Mouse (Mus musculus): ENCODE data around the gene 2310034G01Rik. TPM values are rescaled to one million over a fixed set of nuclear protein-coding genes. Genes with fewer than 3 reads are reported as not detected.

The 2310034G01Rik gene
- polyA plus RNA-seq, 1 experiment from 2014 or later: 1.4 TPM

DNA sequence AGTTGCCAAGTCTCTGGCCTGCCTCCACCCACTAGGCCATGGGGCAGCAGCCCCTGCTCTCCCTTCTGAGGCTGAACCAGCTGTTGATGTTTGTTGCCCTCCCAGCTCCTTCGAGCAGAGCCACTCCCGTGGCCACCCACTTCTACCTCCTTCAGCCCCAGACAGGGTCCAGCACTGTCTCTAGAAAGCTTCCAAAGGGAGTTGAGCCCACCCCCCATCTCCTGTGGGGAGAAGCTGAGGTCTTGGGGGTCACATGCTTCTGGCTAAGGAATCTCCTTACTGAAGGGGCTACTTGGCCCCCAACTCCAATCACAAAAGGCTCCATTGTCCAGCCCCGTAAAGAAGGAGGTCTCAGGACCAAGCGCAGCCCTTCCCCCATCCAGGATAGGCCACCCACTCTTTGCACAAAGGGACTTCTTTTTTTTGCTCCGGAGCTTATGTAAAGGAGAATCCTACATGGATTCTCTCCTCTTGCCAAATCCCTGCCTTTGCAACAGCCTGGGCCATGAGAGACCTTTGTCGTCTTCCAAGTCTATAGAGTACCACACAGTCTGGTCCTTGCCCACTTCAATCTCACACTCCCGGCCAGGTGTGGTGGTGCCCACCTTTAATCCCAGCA lies 17.3 kb downstream of the 2310034G01Rik start:
- H3K4me3 ChIP-seq: no peak overlapping the region
- 0 out of 2 replicates have a peak overlapping the region, but pooled peaks have one; percentile 2 for H3K9ac ChIP-seq (replicated peaks)
- no peak overlapping the region for H3K4me2 ChIP-seq (replicated peaks)
- peaks cover 36% of the 10 kb centered on the region for H3K4me1 ChIP-seq
- 0 out of 2 replicates have a peak overlapping the region, but pooled peaks have one; percentile 25 for H3K27ac ChIP-seq (replicated peaks)
- peaks cover 14% of the 10 kb centered on the region; the same call in 1 of the 2 replicates for H3K27me3 ChIP-seq
- 27% methylated on average over 7 of the region's 7 CpGs for WGBS
- peaks cover 25% of the 10 kb centered on the region for H3K36me3 ChIP-seq
- no peaks in the 10 kb centered on the region for H3K9me3 ChIP-seq
- no peak for ATAC-seq (ENCODE audit: low FRiP score, low read depth)

DNA sequence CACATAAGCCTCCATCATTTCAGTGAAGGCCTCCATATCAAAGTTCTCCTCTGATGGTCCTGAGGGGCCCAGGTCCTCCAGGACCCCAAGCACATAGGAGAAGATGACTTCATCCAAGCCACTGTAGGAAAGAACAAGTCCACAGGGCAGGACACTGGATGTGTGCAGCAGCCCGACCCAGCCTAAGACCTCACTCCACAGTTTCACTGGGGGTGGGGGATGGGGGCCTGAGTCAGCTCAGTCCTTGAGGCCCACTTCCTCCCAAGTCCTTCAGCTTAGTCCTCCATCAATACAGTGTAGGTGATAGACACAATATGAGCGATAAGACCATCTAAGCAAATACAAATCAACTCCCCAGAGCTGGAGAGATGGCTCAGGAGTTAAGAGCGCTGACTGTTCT lies 18.2 kb downstream of the 2310034G01Rik start:
- Histone ChIP-seq H3K9ac (replicated peaks) (no peak overlapping the region), H3K4me1 (peaks cover 34% of the 10 kb centered on the region), H3K9me3 (no peaks in the 10 kb centered on the region), H3K27ac (replicated peaks) (no peak overlapping the region), H3K4me2 (replicated peaks) (no peak overlapping the region), H3K4me3 (no peak overlapping the region), H3K36me3 (peaks cover 25% of the 10 kb centered on the region), H3K27me3 (peaks cover 14% of the 10 kb centered on the region; the same call in 1 of the 2 replicates)
- no peak for ATAC-seq (ENCODE audit: low FRiP score, low read depth)
- WGBS: 94% methylated on average over 3 of the region's 3 CpGs

DNA sequence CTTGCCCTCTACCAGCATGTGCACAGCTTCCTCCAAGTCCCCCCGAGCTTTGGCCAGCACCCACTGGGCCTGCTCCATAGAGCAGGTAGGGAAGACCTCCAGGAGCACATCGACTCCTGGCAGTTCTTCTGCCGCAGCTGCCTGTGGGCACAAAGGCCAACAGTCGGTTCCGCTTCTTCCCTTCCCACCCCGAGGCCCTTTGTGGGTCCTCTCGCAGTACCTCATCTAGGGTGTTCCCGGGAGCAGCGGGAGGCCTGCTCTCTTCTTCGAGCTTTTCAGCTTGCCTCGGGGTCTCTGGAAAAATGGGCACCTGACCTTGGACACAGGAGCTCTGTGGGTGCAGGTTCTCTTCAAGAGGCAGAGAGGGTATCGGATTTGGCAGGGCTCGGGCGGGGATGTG lies 18.8 kb downstream of the 2310034G01Rik start:
- ATAC-seq (ENCODE audit: low FRiP score, low read depth): no peak
- Histone ChIP-seq H3K9me3 (no peaks in the 10 kb centered on the region), H3K4me3 (no peak overlapping the region), H3K4me2 (replicated peaks) (no peak overlapping the region), H3K9ac (replicated peaks) (no peak overlapping the region), H3K27ac (replicated peaks) (no peak overlapping the region), H3K4me1 (peaks cover 38% of the 10 kb centered on the region), H3K36me3 (peaks cover 25% of the 10 kb centered on the region), H3K27me3 (peaks cover 17% of the 10 kb centered on the region; the same call in 1 of the 2 replicates)
- WGBS: 93% methylated on average over 14 of the region's 14 CpGs

DNA sequence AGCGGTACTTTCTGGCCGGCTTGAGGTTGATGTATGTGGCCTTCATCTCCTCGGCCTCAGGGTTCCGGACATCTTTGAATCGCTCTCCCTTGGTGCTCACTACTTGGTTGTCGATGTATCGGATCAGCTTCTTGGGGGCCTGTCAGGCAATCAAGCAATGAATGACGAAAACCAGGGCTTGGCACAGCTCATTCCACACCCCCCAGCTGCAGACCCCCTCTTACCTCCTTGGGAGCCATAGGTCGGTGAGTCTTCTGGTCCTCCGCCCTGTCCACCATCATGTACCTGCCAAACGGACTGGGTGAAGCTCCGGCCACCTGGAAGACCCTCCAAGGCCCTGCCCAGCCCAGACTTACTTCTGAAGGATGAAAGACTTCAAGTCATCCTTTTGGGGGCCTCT lies 19.4 kb downstream of the 2310034G01Rik start:
- peaks cover 23% of the 10 kb centered on the region for H3K27me3 ChIP-seq
- H3K27ac ChIP-seq (replicated peaks): no peak overlapping the region
- no peaks in the 10 kb centered on the region for H3K9me3 ChIP-seq
- 93% methylated on average over 12 of the region's 12 CpGs for WGBS
- H3K4me3 ChIP-seq: no peak overlapping the region
- H3K9ac ChIP-seq (replicated peaks): no peak overlapping the region
- peaks cover 45% of the 10 kb centered on the region for H3K4me1 ChIP-seq
- H3K36me3 ChIP-seq: peaks cover 24% of the 10 kb centered on the region
- no peak for ATAC-seq (ENCODE audit: low FRiP score, low read depth)
- H3K4me2 ChIP-seq (replicated peaks): no peak overlapping the region

DNA sequence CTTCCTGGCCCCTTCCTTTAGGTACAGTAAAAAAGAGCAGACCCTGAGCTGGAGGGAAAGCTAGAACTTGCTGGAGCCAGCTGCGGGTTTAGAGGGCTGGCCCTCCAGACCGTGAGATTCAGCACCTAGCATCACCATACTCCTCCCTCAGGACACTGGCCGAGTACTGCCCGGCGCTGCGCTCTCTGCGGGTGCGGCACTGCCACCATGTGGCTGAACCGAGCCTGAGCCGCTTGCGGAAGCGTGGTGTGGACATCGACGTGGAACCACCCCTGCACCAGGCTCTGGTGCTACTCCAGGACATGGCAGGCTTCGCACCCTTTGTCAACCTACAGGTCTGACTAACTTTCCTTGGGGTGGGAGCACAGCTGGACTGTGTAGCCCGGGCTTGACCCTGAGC lies 20.2 kb downstream of the 2310034G01Rik start:
- Histone ChIP-seq H3K9ac (replicated peaks) (no peak overlapping the region), H3K27me3 (peaks cover 31% of the 10 kb centered on the region), H3K4me3 (peak overlapping the region; percentile 1; the same call in 1 of the 2 replicates), H3K27ac (replicated peaks) (no peak overlapping the region), H3K36me3 (peaks cover 19% of the 10 kb centered on the region), H3K9me3 (no peaks in the 10 kb centered on the region), H3K4me1 (peaks cover 45% of the 10 kb centered on the region), H3K4me2 (replicated peaks) (peak overlapping the region; percentile 98)
- WGBS: 4% methylated on average over 16 of the region's 16 CpGs
- 0 out of 2 replicates have a peak, but pooled peaks have one; percentile 28 for ATAC-seq (ENCODE audit: low FRiP score, low read depth)

DNA sequence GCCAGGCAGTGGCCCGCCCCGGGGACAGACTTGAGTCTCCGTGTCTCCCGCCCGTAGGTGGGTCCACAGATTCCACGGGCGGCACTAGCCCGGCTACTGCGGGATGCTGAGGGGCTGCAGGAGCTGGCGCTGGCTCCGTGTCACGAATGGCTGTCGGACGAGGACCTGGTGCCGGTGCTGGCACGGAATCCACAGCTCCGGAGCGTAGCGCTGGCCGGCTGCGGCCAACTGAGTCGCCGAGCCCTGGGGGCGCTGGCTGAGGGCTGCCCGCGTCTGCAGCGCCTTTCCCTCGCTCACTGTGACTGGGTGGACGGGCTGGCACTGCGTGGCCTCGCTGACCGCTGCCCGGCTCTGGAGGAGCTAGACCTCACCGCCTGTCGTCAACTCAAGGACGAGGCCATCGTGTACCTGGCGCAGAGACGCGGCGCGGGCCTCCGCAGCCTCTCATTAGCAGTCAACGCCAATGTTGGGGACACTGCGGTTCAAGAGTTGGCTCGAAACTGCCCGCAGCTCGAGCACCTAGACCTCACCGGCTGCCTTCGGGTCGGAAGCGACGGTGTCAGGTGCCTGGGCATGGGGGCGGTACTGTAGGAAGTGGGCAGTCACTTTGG lies 21.0 kb downstream of the 2310034G01Rik start:
- ATAC-seq (ENCODE audit: low FRiP score, low read depth): 0 out of 2 replicates have a peak, but pooled peaks have one; percentile 3
- peak overlapping the region; percentile 96 for H3K27ac ChIP-seq (replicated peaks)
- H3K9me3 ChIP-seq: no peaks in the 10 kb centered on the region
- peaks cover 52% of the 10 kb centered on the region for H3K4me1 ChIP-seq
- H3K9ac ChIP-seq (replicated peaks): peak overlapping the region; percentile 76
- peak overlapping the region; percentile 98 for H3K4me2 ChIP-seq (replicated peaks)
- H3K4me3 ChIP-seq: peak overlapping the region; percentile 75
- peaks cover 19% of the 10 kb centered on the region for H3K36me3 ChIP-seq
- H3K27me3 ChIP-seq: peaks cover 39% of the 10 kb centered on the region
- 1% methylated on average over 53 of the region's 54 CpGs for WGBS

DNA sequence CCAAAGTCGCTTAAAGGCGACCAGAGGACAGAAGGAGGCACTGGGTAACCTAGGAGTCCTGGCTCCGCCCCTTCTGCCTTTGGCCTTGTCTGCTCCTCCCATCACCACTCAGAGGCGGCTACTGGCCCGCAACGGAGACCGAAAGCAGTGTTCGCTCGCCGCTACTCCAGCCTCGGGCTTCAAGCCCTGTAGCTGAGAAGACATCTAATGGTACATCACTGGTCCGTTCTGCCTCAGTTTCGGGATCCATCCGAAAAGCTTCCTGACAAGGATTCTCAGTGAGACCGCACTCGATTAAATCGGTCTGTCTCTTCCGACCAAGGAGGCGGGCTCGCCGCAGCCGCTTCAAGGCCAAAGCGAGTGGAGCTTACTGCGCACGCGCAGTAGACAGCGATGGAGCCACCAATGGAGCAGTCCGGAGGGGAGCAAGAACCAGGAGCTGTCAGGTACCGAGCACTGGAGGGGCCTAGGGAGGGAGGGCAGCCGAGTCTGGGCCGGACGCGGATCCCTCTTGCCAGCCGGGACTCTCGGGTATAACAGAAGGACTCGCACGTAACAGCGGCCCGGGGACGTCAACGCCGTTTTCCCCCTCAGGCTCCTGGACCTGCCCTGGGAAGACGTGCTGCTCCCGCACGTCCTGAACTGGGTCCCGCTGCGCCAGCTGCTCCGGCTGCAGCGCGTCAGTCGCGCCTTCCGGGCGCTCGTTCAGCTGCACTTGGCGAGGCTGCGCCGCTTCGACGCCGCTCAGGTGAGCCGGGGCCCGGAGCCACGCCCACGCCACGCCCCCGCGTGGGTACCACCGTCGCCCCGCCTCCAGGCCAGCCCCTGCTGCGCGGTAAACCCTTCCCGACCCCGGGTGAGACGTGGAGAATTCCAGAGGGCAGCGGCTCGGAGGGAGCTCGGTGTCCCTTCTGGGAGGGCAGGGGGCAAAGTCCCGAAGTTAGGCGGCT lies 21.7 kb downstream of the 2310034G01Rik start, which contains the start of gene Fbxl15:
Fbxl15 (plus strand) TSS at position 104 of the 950 bp plus-strand sequence.
- Histone ChIP-seq H3K4me2 (replicated peaks) (peak within 1 kb of the TSS; percentile 98), H3K36me3 (peaks cover 19% of the 10 kb centered on the region), H3K4me1 (peaks cover 53% of the 10 kb centered on the region), H3K9ac (replicated peaks) (peak within 1 kb of the TSS; percentile 76), H3K27ac (replicated peaks) (peak within 1 kb of the TSS; percentile 96), H3K4me3 (peak within 1 kb of the TSS; percentile 75), H3K9me3 (no peaks in the 10 kb centered on the region), H3K27me3 (peaks cover 47% of the 10 kb centered on the region)
- WGBS: under 1% methylated on average over 76 of the region's 81 CpGs
- ATAC-seq (ENCODE audit: low FRiP score, low read depth): peak; percentile 82

DNA sequence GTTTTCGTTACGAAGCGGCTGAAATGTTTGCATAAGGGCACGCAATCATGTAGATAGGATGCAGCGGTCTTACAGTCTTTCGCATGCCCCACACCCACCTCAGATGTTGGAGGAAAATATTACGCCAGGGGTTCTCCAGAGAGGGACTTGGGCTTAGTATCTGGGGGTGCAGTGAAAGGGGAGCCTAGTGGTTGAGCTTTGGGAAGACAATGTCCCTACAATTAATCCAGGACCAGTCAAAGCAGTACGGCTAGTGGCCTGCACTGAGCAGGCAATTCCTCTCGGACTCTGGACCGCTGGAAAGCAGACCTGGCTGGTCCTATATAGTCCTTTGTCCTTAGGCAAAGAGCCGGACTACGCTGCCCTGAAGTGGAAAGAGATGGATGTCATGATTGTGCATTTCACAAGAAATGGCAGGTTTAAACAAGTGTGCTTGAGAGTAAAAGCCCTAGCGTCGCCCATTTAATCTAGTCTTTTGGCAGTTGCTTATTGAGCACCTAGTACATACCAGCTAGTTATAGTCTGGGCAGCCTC lies 22.5 kb downstream of the 2310034G01Rik start:
- Histone ChIP-seq H3K27ac (replicated peaks) (peak overlapping the region; percentile 96), H3K4me3 (peak overlapping the region; percentile 75), H3K36me3 (peaks cover 19% of the 10 kb centered on the region), H3K9ac (replicated peaks) (no peak overlapping the region), H3K27me3 (peaks cover 54% of the 10 kb centered on the region), H3K4me2 (replicated peaks) (peak overlapping the region; percentile 98), H3K4me1 (peaks cover 53% of the 10 kb centered on the region), H3K9me3 (no peaks in the 10 kb centered on the region)
- ATAC-seq (ENCODE audit: low FRiP score, low read depth): peak; percentile 3; the same call in 1 of the 2 replicates
- WGBS: 32% methylated on average over 14 of the region's 14 CpGs

DNA sequence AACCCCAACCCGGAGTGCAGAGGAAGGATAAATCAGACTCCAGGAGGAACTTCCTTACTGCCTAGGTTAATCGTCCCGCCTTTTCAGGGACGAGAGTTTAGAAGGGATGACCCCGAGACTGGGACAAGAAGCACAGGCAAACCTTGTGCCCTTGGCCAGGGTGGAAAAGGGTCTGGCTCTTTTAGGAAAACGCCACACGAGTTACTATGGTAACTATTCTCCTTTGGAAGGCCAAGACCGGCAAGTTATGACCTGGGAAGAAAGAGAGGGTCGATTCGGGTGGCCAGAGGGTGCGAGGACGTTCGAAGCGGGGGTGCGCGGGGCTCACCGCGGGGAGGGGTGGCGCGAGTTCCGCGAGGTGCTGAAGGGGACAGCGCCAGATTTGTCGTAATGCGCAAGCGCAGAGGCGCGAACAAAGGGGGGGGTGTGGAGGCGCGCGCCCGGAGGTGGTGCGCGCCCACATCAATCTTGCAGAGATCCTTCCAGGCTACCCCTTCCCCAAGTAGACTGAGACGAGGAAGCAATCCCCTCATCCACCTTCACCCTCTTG lies 23.3 kb downstream of the 2310034G01Rik start, which contains the start of gene Psd:
Psd (minus strand) TSS at position 401 of the 550 bp plus-strand sequence.
- Histone ChIP-seq H3K4me3 (peak within 1 kb of the TSS; percentile 75), H3K9me3 (no peaks in the 10 kb centered on the region), H3K36me3 (peaks cover 17% of the 10 kb centered on the region), H3K27ac (replicated peaks) (peak within 1 kb of the TSS; percentile 96), H3K27me3 (peaks cover 62% of the 10 kb centered on the region), H3K4me1 (peaks cover 58% of the 10 kb centered on the region), H3K9ac (replicated peaks) (peak within 1 kb of the TSS; percentile 76), H3K4me2 (replicated peaks) (peak within 1 kb of the TSS; percentile 98)
- ATAC-seq (ENCODE audit: low FRiP score, low read depth): no peak
- 2% methylated on average over 35 of the region's 35 CpGs for WGBS

DNA sequence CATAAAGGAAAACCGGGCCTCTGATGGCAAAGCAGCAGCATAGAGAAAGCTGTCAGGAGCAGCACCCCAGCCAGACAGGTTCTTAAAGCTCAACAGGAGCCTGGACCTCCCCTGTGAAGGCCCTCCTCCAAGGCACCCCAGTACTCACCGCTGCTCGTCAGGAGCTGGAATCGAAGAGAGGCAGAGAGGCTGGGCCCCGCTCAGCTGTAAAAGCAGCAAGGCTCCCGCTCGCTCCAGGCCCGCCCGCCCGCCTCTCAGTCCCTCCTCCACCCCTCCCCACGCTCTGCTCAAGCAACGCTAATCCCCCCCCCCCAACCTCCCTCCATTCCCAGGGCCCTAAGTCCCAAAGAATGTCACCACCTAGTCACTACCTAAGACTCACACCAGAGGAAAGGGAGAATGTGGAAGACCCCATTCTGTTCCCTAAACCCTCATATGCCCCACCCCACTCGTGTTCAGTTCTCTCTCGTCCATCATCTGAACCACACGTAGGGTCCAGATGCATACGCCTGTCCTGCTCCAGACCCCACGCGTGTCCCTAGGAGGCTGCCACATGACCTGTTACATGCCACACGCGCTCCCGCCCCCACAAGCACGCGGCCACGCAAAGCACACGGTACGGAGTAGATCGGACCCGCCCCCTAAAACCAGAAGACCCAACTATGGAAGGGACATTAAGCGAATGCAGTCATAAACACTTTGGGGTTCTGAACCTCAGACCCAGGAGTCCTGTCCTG lies 23.9 kb downstream of the 2310034G01Rik start:
- ATAC-seq (ENCODE audit: low FRiP score, low read depth): no peak

More for the DNA sequence above, 23.9 kb downstream of the 2310034G01Rik start:
- H3K4me1 ChIP-seq: peaks cover 64% of the 10 kb centered on the region
- H3K9ac ChIP-seq (replicated peaks): peak overlapping the region; percentile 56
- peak overlapping the region; percentile 75 for H3K4me3 ChIP-seq
- H3K27me3 ChIP-seq: peaks cover 59% of the 10 kb centered on the region
- H3K9me3 ChIP-seq: no peaks in the 10 kb centered on the region
- peak overlapping the region; percentile 96 for H3K27ac ChIP-seq (replicated peaks)
- peaks cover 11% of the 10 kb centered on the region for H3K36me3 ChIP-seq
- H3K4me2 ChIP-seq (replicated peaks): peak overlapping the region; percentile 98
- WGBS: 3% methylated on average over 25 of the region's 29 CpGs

Measured in midbrain, embryonic 12.5 days (tissue).